Mouse (Mus musculus) CH12.LX (cell line): ENCODE results near the gene Errfi1. TPM values are rescaled to one million over a fixed set of nuclear protein-coding genes. Genes with fewer than 3 reads are reported as not detected.

Experiments used
- DNase-seq: peaks from one replicate; pipeline ENCODE4 v3.0.0-alpha.2; 2013; ENCODE audit errors: extremely low read depth
- H3K27ac ChIP-seq: 2 replicates; pipeline ENCODE4 v1.5.1; 2012; ENCODE audit warnings: low read depth, mild to moderate bottlenecking, control low read depth, moderate library complexity; ENCODE audit not compliant: insufficient read depth
- H3K27me3 ChIP-seq: replicated peaks from 2 replicates; pipeline ENCODE3; 2012; ENCODE audit warnings: inconsistent platforms
- H3K36me3 ChIP-seq, 2 experiments: replicated peaks in 1 of 2; 2 replicates each; pipeline versions ENCODE3 to v1.6.1; 2012; ENCODE audit warnings: inconsistent platforms in 1 of 2, low read length in 1 of 2, mild to moderate bottlenecking in 1 of 2, mixed read lengths in 1 of 2, moderate library complexity in 1 of 2; ENCODE audit not compliant: control insufficient read depth in 1 of 2, insufficient read depth in 1 of 2
- H3K4me1 ChIP-seq, 2 experiments: 2 replicates each; pipeline ENCODE4 v1.6.1; 2012; ENCODE audit warnings: inconsistent platforms in 1 of 2, moderate library complexity in 1 of 2; ENCODE audit not compliant: insufficient read depth in 2 of 2, control insufficient read depth in 1 of 2
- H3K4me2 ChIP-seq: 2 replicates; pipeline ENCODE4 v1.6.1; 2012; ENCODE audit warnings: low read depth, mild to moderate bottlenecking, control low read depth; ENCODE audit not compliant: poor library complexity, insufficient read depth, severe bottlenecking
- H3K4me3 ChIP-seq, 3 experiments: fragments of 150-350 bp in 1 of 3; sonication (generic) in 1 of 3; replicated peaks in 1 of 3; 2 replicates each; pipeline versions ENCODE3 to v1.5.1; 2011 to 2012; ENCODE audit warnings: low read depth in 2 of 3, low read length in 2 of 3, mild to moderate bottlenecking in 2 of 3, moderate library complexity in 2 of 3, control low read depth in 1 of 3, improper control_type of control experiment in 1 of 3, inconsistent platforms in 1 of 3, mixed read lengths in 1 of 3; ENCODE audit not compliant: poor library complexity in 1 of 3
- H3K79me2 ChIP-seq: replicated peaks from 2 replicates; pipeline ENCODE4 v1.6.1; 2012; ENCODE audit warnings: mild to moderate bottlenecking, moderate library complexity; ENCODE audit not compliant: control insufficient read depth, poor library complexity, insufficient read depth, severe bottlenecking; ENCODE audit errors: extremely low read depth
- H3K9ac ChIP-seq: 2 replicates; pipeline ENCODE4 v1.6.1; 2012; ENCODE audit warnings: low read depth, mild to moderate bottlenecking, control low read depth, moderate library complexity; ENCODE audit not compliant: insufficient read depth
- H3K9me3 ChIP-seq: replicated peaks from 2 replicates; pipeline ENCODE3; 2012; ENCODE audit warnings: low read length, inconsistent platforms, mixed read lengths
- BHLHE40 ChIP-seq: IDR thresholded peaks from 2 replicates; pipeline ENCODE4 v1.6.1; 2011; ENCODE audit warnings: mild to moderate bottlenecking, low read depth, low read length, improper control_type of control experiment
- CHD1 ChIP-seq: IDR thresholded peaks from 2 replicates; pipeline ENCODE4 v1.6.1; 2012; ENCODE audit warnings: low read depth, low read length, improper control_type of control experiment, inconsistent platforms
- E2F4 ChIP-seq: IDR thresholded peaks from 2 replicates; pipeline ENCODE4 v1.6.1; 2011; ENCODE audit warnings: low read depth, low read length, improper control_type of control experiment; ENCODE audit not compliant: insufficient replicate concordance
- ETS1 ChIP-seq: conservative IDR thresholded peaks from 2 replicates; pipeline ENCODE4 v1.6.1; 2012; ENCODE audit warnings: low read depth, mild to moderate bottlenecking, inconsistent platforms, low read length, improper control_type of control experiment, moderate library complexity
- IRF4 ChIP-seq: IDR thresholded peaks from 2 replicates; pipeline ENCODE4 v1.6.1; 2014; ENCODE audit warnings: low read depth, mild to moderate bottlenecking, inconsistent platforms, low read length, improper control_type of control experiment
- JUN ChIP-seq: IDR thresholded peaks from 2 replicates; pipeline ENCODE4 v1.6.1; 2011; ENCODE audit warnings: low read depth, mild to moderate bottlenecking, low read length, improper control_type of control experiment, moderate library complexity; ENCODE audit not compliant: insufficient read depth
- KAT2A ChIP-seq: IDR thresholded peaks from 2 replicates; pipeline ENCODE4 v1.6.1; 2012; ENCODE audit warnings: low read length, improper control_type of control experiment, inconsistent platforms; ENCODE audit not compliant: insufficient replicate concordance
- MAFK ChIP-seq: IDR thresholded peaks from 2 replicates; pipeline ENCODE4 v1.6.1; 2011; ENCODE audit warnings: low read length, improper control_type of control experiment; ENCODE audit not compliant: insufficient replicate concordance
- MAX ChIP-seq: IDR thresholded peaks from 2 replicates; pipeline ENCODE4 v1.6.1; 2011; ENCODE audit warnings: low read length, improper control_type of control experiment
- MAZ ChIP-seq: IDR thresholded peaks from 2 replicates; pipeline ENCODE4 v1.6.1; 2012; ENCODE audit warnings: low read depth, mild to moderate bottlenecking, inconsistent platforms, low read length, improper control_type of control experiment, moderate library complexity
- MXI1 ChIP-seq: IDR thresholded peaks from 2 replicates; pipeline ENCODE4 v1.6.1; 2011; ENCODE audit warnings: mild to moderate bottlenecking, low read depth, low read length, improper control_type of control experiment
- MYC ChIP-seq: IDR thresholded peaks from 2 replicates; pipeline ENCODE4 v1.6.1; 2011; ENCODE audit warnings: low read depth, mild to moderate bottlenecking, improper control_type of control experiment, low read length
- NELFE ChIP-seq: IDR thresholded peaks from 2 replicates; pipeline ENCODE4 v1.6.1; 2011; ENCODE audit warnings: low read depth, low read length, improper control_type of control experiment
- POLR2A ChIP-seq: IDR thresholded peaks from 2 replicates; pipeline ENCODE4 v1.6.1; 2011; ENCODE audit warnings: low read depth, mild to moderate bottlenecking, improper control_type of control experiment, low read length
- POLR2AphosphoS2 ChIP-seq: IDR thresholded peaks from 2 replicates; pipeline ENCODE4 v1.6.1; 2011; ENCODE audit warnings: low read depth, low read length, improper control_type of control experiment
- SIN3A ChIP-seq: IDR thresholded peaks from 2 replicates; pipeline ENCODE4 v1.6.1; 2012; ENCODE audit warnings: low read length, improper control_type of control experiment, inconsistent platforms
- SMC3 ChIP-seq: IDR thresholded peaks from 2 replicates; pipeline ENCODE4 v1.6.1; 2011; ENCODE audit warnings: low read depth, low read length, improper control_type of control experiment
- TBP ChIP-seq: conservative IDR thresholded peaks from 2 replicates; pipeline ENCODE4 v1.6.1; 2011; ENCODE audit warnings: low read depth, low read length, improper control_type of control experiment
- TCF12 ChIP-seq: IDR thresholded peaks from 2 replicates; pipeline ENCODE4 v1.6.1; 2014; ENCODE audit warnings: low read depth, mild to moderate bottlenecking, inconsistent platforms, low read length, improper control_type of control experiment
- ZC3H11A ChIP-seq: IDR thresholded peaks from 2 replicates; pipeline ENCODE4 v1.6.1; 2012; ENCODE audit warnings: low read depth, mild to moderate bottlenecking, inconsistent platforms, low read length, improper control_type of control experiment
- dilution Hi-C: fragments of 300-500 bp; cut with MboI; formaldehyde crosslinking; loops from 2 replicates; pipeline ENCODE4 v1.14.3; 2020; ENCODE audit warnings: low sequenced_read_pairs; ENCODE audit not compliant: extremely low pct_unique_long_range_greater_than_20kb, extremely low pct_ligation_motif_present
- in situ Hi-C: fragments of 300-500 bp; cut with MboI; formaldehyde crosslinking; loops from 3 replicates; pipeline ENCODE4 v1.14.3; 2019; ENCODE audit warnings: low sequenced_read_pairs, low pct_ligation_motif_present, low pct_unique_long_range_greater_than_20kb, mixed read lengths
- polyA plus RNA-seq: library from polyadenylated mRNA; unstranded; fragments of >175 nt; gene quantifications from 2 replicates; pipeline ENCODE4 v1.2.1, GENCODE M21; 2012; ENCODE audit warnings: low read depth; ENCODE audit not compliant: insufficient read length
- total RNA-seq, 2 experiments: library from RNA; depleted of rRNA; stranded (reverse); fragments of 300-350 nt in 1 of 2; fragments of >200 nt in 1 of 2; gene quantifications; 2 replicates each; pipeline ENCODE4 v1.2.3; 2012 to 2014

Errfi1 gene
- total and polyA plus RNA-seq, 3 experiments, result 0.08 to 0.28 (median 0.14) TPM

DNA sequence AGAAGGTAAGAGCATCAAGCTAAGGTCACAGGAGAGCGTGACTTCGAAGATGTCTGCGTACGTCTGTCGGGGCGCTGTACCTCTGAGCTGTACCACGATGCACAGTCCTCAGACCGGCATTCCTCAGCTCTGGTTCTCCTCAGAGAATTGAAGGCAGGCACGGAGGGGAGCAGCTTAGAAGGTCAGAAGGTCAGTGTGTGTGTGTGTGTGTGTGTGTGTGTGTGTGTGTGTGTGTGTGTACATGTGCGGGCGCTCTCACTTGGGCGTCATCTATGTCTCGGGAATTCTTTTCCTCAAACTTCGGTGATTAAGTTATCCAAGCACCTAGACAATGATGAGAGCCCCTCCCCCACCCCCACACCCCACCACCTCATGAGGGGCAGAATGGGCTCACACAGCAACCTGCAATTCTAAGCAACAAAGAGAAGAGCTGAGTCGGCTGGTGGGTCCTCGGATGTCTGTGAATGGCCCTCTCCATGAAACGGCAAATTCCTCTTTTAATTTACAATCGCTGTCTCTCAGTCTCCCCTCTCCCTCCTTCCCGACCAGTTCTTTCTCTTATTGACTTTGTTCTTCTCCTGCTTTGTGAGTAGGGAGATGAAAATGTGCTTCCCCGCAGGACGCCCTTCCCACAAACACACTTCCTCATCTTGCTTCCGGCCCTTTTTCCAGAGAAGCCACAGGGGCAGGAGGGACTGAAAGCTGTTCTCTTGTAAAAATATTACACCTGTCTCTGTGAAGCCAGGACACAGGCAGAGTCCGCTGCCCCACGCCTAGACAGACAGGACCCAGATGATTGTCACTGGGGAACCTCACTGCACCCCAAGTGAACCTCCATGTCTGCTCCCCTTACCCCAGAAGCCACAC lies 29.9 kb upstream of the Errfi1 start:
- no peaks in the 10 kb centered on the region for H3K27me3 ChIP-seq
- H3K27ac ChIP-seq, result no peak overlapping the region
- in situ Hi-C loops (no loop called here), dilution Hi-C loops (no loop called here)
- H3K4me3 ChIP-seq, result no peak overlapping the region
- H3K4me1 ChIP-seq, result peaks cover 0 to 14% of the 10 kb centered on the region in 2 experiments; a peak in 1 of 4 replicates
- H3K9me3 ChIP-seq, result no peaks in the 10 kb centered on the region
- no peaks in the 10 kb centered on the region for H3K79me2 ChIP-seq
- H3K4me2 ChIP-seq, result no peak overlapping the region
- no peak for DNase-seq
- TF ChIP-seq CHD1 (no peak), ZC3H11A (no peak), SMC3 (no peak), ETS1 (no peak), KAT2A (no peak), MAX (no peak), IRF4 (no peak), POLR2AphosphoS2 (no peak), NELFE (no peak), TCF12 (no peak), MAZ (no peak)
- no peaks in the 10 kb centered on the region for H3K36me3 ChIP-seq
- no peak overlapping the region for H3K9ac ChIP-seq

DNA sequence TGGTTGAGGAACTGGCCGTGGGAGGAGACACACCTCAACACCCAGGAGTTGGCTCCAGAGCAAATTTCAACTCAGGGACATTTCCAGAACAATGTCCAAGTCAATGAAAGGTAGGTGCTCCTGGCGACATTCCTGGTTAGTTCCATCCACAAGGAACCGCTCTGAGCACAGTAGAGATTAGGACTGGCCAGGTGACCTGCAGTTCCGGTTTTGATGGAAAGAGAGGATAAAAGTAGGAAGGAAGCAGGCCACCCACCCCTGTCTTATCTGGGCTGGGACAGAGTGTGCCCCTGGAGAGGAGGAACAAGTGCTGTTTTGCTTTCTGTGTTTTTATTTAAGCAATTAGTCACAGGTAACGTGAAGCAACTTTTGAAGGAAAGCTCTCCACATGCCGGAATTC lies 28.8 kb upstream of the Errfi1 start:
- Histone ChIP-seq H3K36me3 (no peaks in the 10 kb centered on the region), H3K4me2 (no peak overlapping the region), H3K9ac (no peak overlapping the region), H3K79me2 (no peaks in the 10 kb centered on the region), H3K4me3 (no peak overlapping the region), H3K27ac (no peak overlapping the region), H3K27me3 (no peaks in the 10 kb centered on the region), H3K9me3 (no peaks in the 10 kb centered on the region), H3K4me1 (peaks cover 0 to 14% of the 10 kb centered on the region in 2 experiments; a peak in 1 of 4 replicates)
- DNase-seq, result no peak
- TF ChIP-seq MYC (no peak), JUN (no peak), IRF4 (no peak), E2F4 (no peak), POLR2A (no peak), TBP (no peak), MAFK (no peak), SIN3A (no peak), SMC3 (no peak), CHD1 (no peak), BHLHE40 (no peak), MXI1 (no peak)
- in situ Hi-C loops (no loop called here), dilution Hi-C loops (no loop called here)
